ENCODE assay signal across 17 mouse cellular contexts in the genomic region with DNA sequence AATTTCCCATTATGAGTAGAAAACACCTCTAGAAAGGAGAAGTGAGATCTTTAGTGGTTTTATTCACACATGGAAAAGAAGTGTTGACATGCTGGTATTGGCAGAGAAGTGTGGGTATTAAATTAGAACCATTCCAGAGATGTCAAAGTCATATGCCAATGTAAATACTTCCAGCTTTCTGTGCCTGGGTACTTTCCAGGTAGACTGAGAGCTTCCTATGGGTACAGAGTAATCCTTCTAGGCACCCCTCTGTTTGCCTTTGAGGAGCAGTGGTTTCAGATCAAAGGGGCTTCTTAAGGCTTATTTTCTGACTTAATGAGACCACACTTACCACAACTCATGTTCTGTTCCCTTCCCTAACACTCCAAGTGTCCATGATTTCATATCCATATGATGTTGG.
"Had no signal": no experiment of that assay in that cellular context is flagged by ENCODE, and none has a peak within 500 bp of the region (broad histone marks: within the 10 kb centered on the region; RNA-seq: fewer than 3 reads in every experiment).

No protein-coding gene starts in this region.

- H3K27me3 ChIP-seq: liver, embryonic 13.5 days; neural tube, embryonic 12.5 days; neural tube, embryonic 15.5 days; stomach, embryonic 15.5 days had no signal

- H3K4me3 ChIP-seq: liver, embryonic 13.5 days; neural tube, embryonic 12.5 days; neural tube, embryonic 15.5 days; stomach, embryonic 15.5 days had no signal

- H3K4me2 ChIP-seq: liver, embryonic 13.5 days; midbrain, embryonic 11.5 days; neural tube, embryonic 12.5 days; neural tube, embryonic 15.5 days; stomach, embryonic 15.5 days had no signal

- H3K36me3 ChIP-seq: liver, embryonic 13.5 days; neural tube, embryonic 12.5 days; neural tube, embryonic 15.5 days; stomach, embryonic 15.5 days had no signal

- H3K27ac ChIP-seq: liver, embryonic 13.5 days; neural tube, embryonic 12.5 days; neural tube, embryonic 15.5 days; stomach, embryonic 15.5 days had no signal

- DNase-seq: kidney, adult 9 months; kidney, postnatal 14 days; kidney, postnatal 4 days; left cerebral cortex, postnatal 4 days; liver, embryonic 13.5 days; lung, adult 2 months; lung, postnatal 14 days; lung, postnatal 4 days; midbrain, embryonic 14.5 days; retina, postnatal 1 day; right cerebral cortex, postnatal 25 days; spleen, adult 18-20 months; thymus, postnatal 25 days had no signal

- H3K4me1 ChIP-seq: liver, embryonic 13.5 days; neural tube, embryonic 12.5 days; neural tube, embryonic 15.5 days; stomach, embryonic 15.5 days had no signal

- H3K9me3 ChIP-seq: liver, embryonic 13.5 days; neural tube, embryonic 12.5 days; neural tube, embryonic 15.5 days; stomach, embryonic 15.5 days had no signal

- H3K9ac ChIP-seq: liver, embryonic 13.5 days; neural tube, embryonic 12.5 days; neural tube, embryonic 15.5 days; stomach, embryonic 15.5 days had no signal
